Mouse (Mus musculus): ENCODE results near the gene Nectin1.

DNA sequence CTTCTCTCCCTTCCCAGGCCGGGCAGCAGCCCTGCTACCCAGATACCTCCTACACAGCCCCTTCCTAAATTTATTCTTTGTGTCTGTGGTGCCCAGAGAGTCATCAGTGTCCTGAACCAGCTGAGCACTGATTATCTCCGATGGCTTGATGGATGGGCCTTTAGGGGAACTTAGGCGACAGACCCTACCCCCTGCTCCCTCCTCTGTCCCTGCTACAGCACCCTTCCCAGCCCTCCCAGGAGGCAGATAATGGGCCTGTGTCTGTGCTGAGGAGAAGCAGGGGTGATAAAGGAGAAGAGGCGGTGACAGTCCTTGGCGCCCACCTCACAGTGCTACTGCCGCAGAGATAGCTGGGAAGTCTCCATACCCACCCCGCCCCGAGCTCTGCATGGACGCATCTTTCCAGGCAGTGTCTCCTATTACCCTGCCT, 11.0 kb downstream of the Nectin1 start:
- TF ChIP-seq EP300 (IDR thresholded peaks at IDR 0.05; ENCODE audit: low read depth), result no peak
- no peak for TF ChIP-seq CTCF (IDR thresholded peaks at IDR 0.05; ENCODE audit: low read depth)

All from liver, embryonic 14.5 days (tissue).